Mouse (Mus musculus): Measurements from ENCODE around the gene Pold2.

Pold2 gene

DNA sequence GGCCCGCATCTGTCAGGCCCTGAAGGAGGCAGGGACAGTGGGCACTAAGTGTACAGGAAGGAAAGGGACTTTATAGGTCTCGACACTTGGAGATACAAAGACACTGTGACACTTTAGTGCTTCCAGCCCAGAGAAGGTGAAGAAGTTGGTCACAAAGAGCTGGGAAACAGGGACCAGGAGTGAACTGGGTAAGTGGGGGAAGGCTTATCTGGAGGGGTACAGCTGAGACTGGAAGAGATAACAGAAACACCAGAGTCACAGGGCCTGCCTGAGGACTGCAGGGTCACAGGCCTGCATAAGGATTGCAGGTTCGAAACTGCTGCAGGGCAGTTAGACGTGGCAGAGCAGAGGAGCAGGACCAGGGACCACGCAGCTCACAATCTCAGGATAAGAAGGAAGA, 50.2 kb downstream of the Pold2 start:
- DNase-seq (ENCODE audit: low spot score in 2 of 2): no peak

DNA sequence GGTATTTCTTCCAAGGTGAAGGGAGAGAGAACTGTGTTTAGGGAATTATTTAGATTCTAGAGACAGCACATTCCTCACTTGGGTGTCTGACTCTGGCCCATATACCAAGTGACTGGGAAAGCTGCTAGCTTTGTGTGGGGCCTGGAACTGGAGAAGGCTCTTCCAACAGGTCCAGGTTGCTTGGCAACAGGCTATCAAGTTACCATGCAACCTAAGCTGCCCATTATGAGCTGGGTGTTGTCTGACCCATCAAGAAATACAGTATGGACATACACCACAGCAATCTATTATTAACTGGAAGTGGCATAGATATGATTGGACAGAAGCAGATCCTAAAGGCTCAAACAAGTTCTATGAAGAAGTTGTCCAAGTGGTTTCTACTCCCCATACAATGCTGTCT, 52.7 kb downstream of the Pold2 start:
- DNase-seq (ENCODE audit: low spot score in 2 of 2): no peak

All from spleen, postnatal 4 days (tissue).